In genomic region chr11:7606652-7607051, GRCm38 (mm10) we compare ENCODE assay signal across 24 mouse cellular contexts.
"Had no signal": no experiment of that assay in that cellular context is flagged by ENCODE, and none has a peak within 500 bp of the region (broad histone marks: within the 10 kb centered on the region; RNA-seq: fewer than 3 reads in every experiment).

No protein-coding gene starts in this region.

- ATAC-seq: hindbrain, embryonic 16.5 days; inflammation-experienced regulatory T-cells, adult 6 months; intestine, embryonic 15.5 days; intestine, postnatal 0 days had no signal

- DNase-seq: gastrocnemius, adult 2 months; gastrocnemius, postnatal 10 days; gastrocnemius, postnatal 25 days; heart, adult 18-20 months; heart, postnatal 4 days; kidney, adult 18-20 months; kidney, adult 8-10 months; kidney, postnatal 10 days; kidney, postnatal 25 days; kidney, postnatal 4 days had no signal

- H3K27ac ChIP-seq: gastrocnemius, adult 2 months; heart, embryonic 10.5 days; heart, embryonic 13.5 days; heart, embryonic 15.5 days; hindbrain, embryonic 10.5 days; hindbrain, embryonic 12.5 days; hindbrain, embryonic 14.5 days; intestine, embryonic 15.5 days; layer of hippocampus, adult 2 months; left cerebral cortex, adult 2 months; limb, embryonic 13.5 days; limb, embryonic 15.5 days had no signal

- H3K27me3 ChIP-seq: heart, embryonic 13.5 days; heart, embryonic 15.5 days; hindbrain, embryonic 12.5 days; intestine, embryonic 15.5 days; limb, embryonic 13.5 days; limb, embryonic 15.5 days had no signal

- H3K9me3 ChIP-seq: heart, embryonic 10.5 days; heart, embryonic 13.5 days; heart, embryonic 15.5 days; hindbrain, embryonic 10.5 days; hindbrain, embryonic 12.5 days; intestine, embryonic 15.5 days; limb, embryonic 13.5 days; limb, embryonic 15.5 days had no signal

- H3K4me1 ChIP-seq: heart, embryonic 10.5 days; heart, embryonic 13.5 days; heart, embryonic 15.5 days; hindbrain, embryonic 10.5 days; hindbrain, embryonic 12.5 days; intestine, embryonic 15.5 days; limb, embryonic 13.5 days; limb, embryonic 15.5 days had no signal

- H3K4me3 ChIP-seq: gastrocnemius, adult 2 months; heart, embryonic 10.5 days; heart, embryonic 13.5 days; heart, embryonic 15.5 days; hindbrain, embryonic 10.5 days; hindbrain, embryonic 12.5 days; intestine, embryonic 15.5 days; layer of hippocampus, adult 2 months; left cerebral cortex, adult 2 months; limb, embryonic 13.5 days; limb, embryonic 15.5 days had no signal

- H3K36me3 ChIP-seq: heart, embryonic 10.5 days; heart, embryonic 13.5 days; heart, embryonic 15.5 days; hindbrain, embryonic 10.5 days; hindbrain, embryonic 12.5 days; intestine, embryonic 15.5 days; limb, embryonic 13.5 days; limb, embryonic 15.5 days had no signal

- H3K4me2 ChIP-seq: heart, embryonic 13.5 days; heart, embryonic 15.5 days; hindbrain, embryonic 12.5 days; hindbrain, embryonic 14.5 days; intestine, embryonic 15.5 days; limb, embryonic 13.5 days; limb, embryonic 15.5 days had no signal

- H3K9ac ChIP-seq: heart, embryonic 13.5 days; heart, embryonic 15.5 days; hindbrain, embryonic 12.5 days; hindbrain, embryonic 14.5 days; intestine, embryonic 15.5 days; limb, embryonic 13.5 days; limb, embryonic 15.5 days had no signal
